Mouse (Mus musculus): Measurements from ENCODE around the gene Arl15.

Arl15 gene

DNA sequence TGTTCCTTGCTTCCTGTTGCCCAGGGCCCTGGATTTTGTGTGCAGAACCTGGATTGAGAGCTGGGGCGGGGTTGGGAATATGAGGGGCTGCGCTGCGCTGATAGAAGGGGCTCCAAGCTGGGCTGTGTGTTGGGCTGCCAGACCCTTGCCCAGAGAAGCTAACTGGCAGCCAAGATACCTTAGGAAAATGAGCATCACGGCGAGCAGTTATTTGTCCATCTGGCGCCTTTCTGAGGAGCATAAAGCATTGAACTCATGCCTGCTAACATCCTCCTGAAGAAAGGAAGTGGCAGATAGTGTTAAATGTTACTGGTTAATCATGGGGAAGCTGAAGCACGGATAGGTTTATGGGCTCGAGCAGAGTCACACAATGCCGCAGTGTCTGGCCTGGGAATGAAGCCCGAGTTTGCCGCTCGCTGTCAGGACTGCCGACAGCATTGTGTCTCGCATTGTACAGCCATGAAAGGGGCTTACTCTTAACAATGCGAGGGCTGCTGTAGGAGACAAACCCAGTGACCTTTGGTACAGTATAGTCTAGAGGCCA is 123.6 kb downstream of the Arl15 start:
- no peak for DNase-seq (ENCODE audit: low spot score in 2 of 2)

GRCm38 (mm10) chr13:113918668-113919067 is 124.4 kb downstream of the Arl15 start:
- DNase-seq (ENCODE audit: low spot score in 2 of 2): no peak

DNA sequence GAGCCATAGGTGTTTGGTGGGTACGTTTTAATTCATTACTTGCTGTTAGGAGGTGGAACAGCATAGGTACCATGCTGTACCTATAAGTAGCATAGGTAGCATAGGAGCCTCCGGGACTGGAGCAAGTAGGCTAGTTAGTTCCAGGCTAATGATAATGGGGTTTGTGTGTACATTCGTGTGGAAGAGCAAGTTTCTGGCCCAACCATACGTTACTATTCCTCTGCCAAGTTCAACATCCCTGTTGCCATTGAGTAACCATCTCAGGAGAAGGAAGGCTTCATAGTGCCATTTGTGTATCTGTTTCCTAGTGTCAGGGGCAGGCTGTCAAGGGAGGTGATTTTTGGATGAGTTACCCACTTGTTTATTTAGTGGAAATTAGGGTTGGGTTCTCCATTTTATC is 141.4 kb downstream of the Arl15 start:
- no peak for DNase-seq (ENCODE audit: low spot score in 2 of 2)

GRCm38 (mm10) chr13:113937231-113937630 is 142.9 kb downstream of the Arl15 start:
- DNase-seq (ENCODE audit: low spot score in 2 of 2): no peak

DNA sequence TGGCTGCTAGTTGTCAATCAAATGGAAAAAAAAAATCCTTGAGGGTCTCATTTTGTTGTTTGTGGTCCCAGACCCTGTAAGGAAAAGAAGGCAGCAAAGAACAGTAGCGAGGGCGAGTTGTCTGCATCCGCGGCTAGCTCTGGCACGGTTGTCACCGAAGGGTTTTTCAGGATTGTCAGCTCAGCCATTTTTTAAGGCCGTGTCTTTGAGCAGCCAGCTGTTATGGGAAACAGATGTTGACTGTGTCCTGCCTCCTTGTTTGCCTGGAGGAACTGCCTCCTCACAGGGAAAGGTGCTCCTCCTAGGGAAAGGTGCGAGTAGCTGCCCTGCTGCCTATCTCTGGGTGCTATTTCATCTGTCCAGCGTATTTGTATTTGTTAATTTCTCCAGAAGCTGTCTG is 144.3 kb downstream of the Arl15 start:
- DNase-seq (ENCODE audit: low spot score in 2 of 2): no peak

DNA sequence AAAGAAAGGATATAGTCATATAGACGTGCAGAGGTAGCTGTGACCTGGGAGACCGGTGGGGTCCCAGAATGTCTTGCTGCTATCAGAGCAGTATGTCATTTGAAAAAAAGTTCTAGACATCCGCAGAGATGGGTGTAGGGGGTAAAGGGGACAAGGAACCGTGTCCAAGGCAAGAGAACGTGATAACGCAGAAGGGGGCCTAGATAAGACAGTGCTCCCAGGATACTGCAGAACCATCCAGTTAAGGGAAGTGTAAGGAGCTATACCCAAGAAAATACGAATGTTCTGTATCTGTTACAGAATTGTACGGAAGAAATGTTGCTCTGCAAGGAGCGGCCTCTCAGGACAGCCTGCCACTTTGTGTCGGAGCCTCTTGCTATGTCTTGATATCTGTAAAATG is 144.8 kb downstream of the Arl15 start:
- no peak for DNase-seq (ENCODE audit: low spot score in 2 of 2)

DNA sequence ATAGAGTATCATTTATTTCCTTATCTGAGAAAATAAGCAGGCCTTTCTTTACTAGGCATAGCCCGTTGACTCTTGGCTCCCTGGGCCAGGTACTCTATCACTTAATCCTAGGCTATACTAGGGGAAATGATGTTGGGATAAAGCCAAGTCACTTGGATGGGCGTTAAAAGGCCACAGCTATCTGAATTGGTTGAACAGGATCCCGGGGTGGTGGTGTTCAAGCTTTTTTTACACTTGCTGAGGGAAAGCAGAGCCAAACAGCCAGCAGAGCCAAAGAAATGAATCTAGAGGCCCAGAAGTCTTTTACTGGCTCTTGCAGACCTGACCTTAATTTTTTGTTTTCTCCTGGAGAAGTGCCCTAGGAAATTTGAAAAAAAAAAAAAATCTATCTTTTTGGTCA is 145.4 kb downstream of the Arl15 start:
- no peak for DNase-seq (ENCODE audit: low spot score in 2 of 2)

GRCm38 (mm10) chr13:113940151-113940550 is 145.8 kb downstream of the Arl15 start:
- DNase-seq (ENCODE audit: low spot score in 2 of 2): no peak

DNA sequence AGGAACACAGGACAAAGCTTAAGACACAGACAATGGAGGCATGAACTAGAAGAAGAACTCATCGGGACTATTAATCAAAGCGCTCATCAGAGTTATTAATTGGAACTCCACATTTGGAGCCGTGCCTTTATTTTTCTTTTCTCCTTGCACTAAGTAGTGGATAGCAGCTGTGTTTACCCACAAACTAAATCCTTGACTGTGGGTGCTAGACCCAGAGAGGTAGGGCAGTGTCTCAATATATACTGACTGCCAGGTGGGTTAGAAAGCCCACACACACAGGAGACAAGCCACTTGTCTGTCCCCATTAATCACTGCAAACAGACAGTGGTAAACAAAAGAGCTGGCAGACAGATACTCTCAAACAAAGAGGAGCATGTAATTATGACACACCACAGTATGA is 147.6 kb downstream of the Arl15 start:
- no peak for DNase-seq (ENCODE audit: low spot score in 2 of 2)

GRCm38 (mm10) chr13:113947546-113947945 is 153.2 kb downstream of the Arl15 start:
- no peak for DNase-seq (ENCODE audit: low spot score in 2 of 2)

DNA sequence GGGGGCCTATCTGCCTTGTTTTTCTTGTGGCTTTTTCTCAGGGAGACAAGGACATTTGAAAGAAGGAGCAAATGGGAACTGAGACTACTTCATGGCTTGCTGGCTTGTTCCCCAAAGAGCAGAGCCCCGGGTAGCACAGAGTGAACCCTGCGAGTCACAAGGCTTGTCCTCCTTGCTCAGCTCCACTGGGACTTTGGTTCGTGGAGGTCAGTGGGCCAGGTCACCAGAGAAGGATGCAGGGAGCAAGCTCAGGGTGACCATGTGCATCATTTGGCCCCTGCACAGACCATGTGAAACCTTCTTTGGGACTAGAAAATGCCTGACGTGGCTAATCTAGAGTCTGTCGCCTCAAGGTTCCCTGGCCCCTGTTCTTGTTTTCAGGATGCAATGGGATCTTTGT is 155.4 kb downstream of the Arl15 start:
- DNase-seq (ENCODE audit: low spot score in 2 of 2): no peak

DNA sequence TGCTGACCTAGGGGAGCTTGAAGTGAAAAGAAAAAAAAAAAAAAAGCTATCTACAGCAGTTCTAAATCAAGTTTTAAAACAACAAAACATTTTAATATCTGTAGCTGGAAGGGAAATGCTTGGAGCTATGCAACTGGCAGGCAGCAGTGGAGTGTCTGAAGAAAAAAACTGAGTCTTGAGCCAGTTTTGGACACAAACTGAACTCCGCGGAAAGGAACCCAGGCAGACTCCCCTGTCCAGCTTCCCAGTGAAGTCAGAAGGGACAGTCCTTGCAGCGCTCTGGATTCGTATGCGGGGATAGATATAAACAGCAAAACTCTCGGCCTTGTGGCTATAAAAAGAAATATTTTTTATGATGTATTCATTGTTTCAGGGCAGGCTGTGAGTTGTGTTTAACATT is 155.8 kb downstream of the Arl15 start:
- no peak for DNase-seq (ENCODE audit: low spot score in 2 of 2)

GRCm38 (mm10) chr13:113957438-113957837 is 163.1 kb downstream of the Arl15 start:
- DNase-seq (ENCODE audit: low spot score in 2 of 2): no peak

GRCm38 (mm10) chr13:113964945-113965344 is 170.6 kb downstream of the Arl15 start:
- no peak for DNase-seq (ENCODE audit: low spot score in 2 of 2)

DNA sequence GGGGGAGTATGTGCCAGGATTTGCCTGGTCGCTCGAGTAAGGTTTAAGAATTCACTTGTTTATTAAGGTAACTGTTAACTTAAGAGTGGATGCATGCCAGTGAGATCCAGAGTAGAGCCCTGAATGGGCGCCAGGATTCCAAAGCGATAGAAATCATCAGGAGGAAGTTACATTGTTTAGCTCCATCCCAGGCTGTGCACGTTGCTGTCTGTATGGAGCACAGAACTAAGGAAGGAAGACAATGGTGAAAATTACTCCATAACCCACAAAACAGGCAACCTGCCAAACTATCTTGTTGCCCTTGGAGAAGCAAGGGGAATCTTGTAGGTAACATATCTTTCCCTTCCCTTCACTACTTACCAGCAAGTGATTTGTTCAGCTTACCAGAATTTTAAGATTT is 176.4 kb downstream of the Arl15 start:
- no peak for DNase-seq (ENCODE audit: low spot score in 2 of 2)

- no peak for DNase-seq (ENCODE audit: low spot score in 2 of 2)
Measured at GRCm38 (mm10) chr13:113972401-113972800, 178.1 kb downstream of the Arl15 start.

DNA sequence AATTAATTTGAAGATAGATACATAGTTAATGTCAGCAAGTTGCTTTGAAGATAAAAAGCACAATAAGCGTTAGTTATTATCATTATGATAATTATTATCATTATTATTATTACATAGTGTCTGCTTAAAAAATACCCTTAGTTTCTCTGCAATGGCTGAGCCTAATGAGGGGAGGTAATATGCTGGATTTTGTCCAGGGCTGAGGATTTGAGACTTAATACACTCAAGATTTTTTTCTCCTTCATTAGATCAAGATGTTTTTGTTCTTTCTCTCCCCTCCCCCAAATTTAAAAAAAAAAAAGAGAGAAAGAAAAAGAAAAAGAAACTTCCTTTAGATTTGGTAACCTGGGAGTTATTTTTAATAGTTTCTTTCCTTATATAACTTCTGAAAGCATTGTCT is 180.6 kb downstream of the Arl15 start:
- no peak for DNase-seq (ENCODE audit: low spot score in 2 of 2)

DNA sequence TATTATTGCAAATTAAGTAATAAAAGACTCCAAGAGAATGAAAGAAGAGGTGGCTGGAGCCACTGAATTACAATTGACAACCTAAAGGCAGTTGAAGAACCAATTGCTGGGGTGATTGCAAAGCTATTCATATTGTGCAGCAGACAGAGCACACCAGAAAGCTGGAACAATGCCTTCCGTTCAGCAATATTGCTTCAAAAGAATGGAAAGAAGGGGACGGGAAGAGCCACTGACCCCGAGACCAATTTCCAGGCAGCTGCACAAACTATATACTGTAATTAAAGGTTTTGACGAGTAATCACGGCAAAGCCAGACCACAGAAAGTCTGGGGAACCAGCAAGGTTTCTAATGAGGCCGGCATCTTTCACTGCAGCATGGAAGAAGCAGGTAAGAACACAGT is 181.4 kb downstream of the Arl15 start:
- no peak for DNase-seq (ENCODE audit: low spot score in 2 of 2)

- no peak for DNase-seq (ENCODE audit: low spot score in 2 of 2)
Measured at GRCm38 (mm10) chr13:113976936-113977335, 182.6 kb downstream of the Arl15 start.

GRCm38 (mm10) chr13:113980739-113981460 is 186.6 kb downstream of the Arl15 start:
- no peak for DNase-seq (ENCODE audit: low spot score in 2 of 2)

DNA sequence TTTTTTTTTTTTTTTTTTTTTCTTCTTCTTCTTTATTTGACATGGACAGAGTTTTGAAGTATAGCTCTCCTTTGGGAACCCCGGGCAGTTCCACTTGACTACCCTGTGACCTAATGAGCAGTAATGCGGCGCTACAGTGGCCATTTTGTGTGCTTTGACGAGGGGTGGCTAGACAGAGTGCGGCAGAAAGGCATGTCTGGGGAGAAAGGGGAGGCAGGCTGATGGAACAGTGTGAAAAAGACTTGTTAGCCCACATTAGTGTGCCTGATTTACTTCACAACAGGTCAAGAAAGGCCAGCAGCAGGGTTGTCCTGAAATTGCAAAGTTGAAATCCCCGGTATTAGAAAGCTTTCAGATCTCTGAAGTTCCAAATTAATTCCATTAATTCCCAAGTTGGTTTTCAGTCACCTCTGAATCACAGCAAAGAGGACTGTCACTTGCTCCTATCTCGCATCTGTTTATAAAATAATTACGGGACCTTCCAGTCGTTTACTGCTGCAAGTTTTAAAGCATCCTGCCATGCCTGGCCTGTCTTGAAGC is 187.2 kb downstream of the Arl15 start:
- no peak for DNase-seq (ENCODE audit: low spot score in 2 of 2)

- no peak for DNase-seq (ENCODE audit: low spot score in 2 of 2)
Measured at GRCm38 (mm10) chr13:113983633-113984032, 189.3 kb downstream of the Arl15 start.

GRCm38 (mm10) chr13:113984491-113984890 is 190.2 kb downstream of the Arl15 start:
- no peak for DNase-seq (ENCODE audit: low spot score in 2 of 2)

Measured in frontal cortex, postnatal 10 days (tissue).